Mouse (Mus musculus): ENCODE measurements around the gene Mcf2. TPM values are rescaled to one million over a fixed set of nuclear protein-coding genes. Genes with fewer than 3 reads are reported as not detected.

Mcf2 gene
- polyA plus RNA-seq (2014; fragmentation: Nextera tagmentation; extraction: Ambion mirVana) = 3.0 and 3.9 TPM in 2 replicates

DNA sequence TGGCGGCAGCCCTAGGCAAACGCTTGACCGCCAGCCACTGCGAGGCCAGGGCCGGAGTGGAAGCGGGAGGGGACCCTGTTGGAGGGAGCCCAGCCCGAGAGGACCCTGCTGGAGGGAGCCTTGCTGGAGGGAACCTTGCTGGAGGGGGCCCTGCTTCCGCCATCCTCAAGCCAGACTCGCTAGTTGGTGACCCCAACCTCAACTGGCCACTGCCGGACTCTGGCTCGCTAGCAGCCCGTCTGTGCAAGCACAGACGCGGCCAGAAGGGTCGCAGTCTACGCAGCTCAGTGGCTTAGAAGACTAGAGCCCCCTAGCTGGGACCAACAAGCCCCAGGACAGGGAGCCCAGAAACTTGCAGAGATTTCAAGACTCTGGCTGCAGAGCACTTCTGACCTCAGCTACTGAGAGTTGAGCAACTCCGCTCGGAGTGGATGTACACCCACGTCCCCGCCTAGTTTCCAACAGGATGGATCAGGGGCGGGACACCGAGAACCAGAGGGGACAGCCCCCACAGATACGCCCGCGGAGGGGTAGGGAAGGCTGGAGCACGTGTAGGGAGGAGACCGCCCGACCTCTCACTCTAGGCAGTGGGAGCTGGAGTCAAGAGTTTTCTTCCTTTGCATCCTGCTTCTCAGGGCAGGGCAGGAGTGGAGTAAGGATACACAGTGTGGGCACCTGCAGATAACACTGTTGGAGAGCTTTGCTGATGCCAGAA lies at the start of gene Mcf2:
Mcf2 (minus strand) TSS at position 346 of the 715 bp plus-strand sequence.
- H3K27me3 ChIP-seq (ENCODE audit: control insufficient read depth, insufficient read depth, low read length) = peaks cover 14% of the 10 kb centered on the region; the same call in 1 of the 2 replicates
- no peaks in the 10 kb centered on the region for H3K36me3 ChIP-seq (replicated peaks; ENCODE audit: control insufficient read depth, insufficient read depth)
- H3K4me3 ChIP-seq (replicated peaks; ENCODE audit: low read length) = peak within 1 kb of the TSS; percentile 42
- peak; percentile 24 for DNase-seq (ENCODE audit: low spot score)
- no peak within 1 kb of the TSS for H3K27ac ChIP-seq
- H3K4me2 ChIP-seq (replicated peaks) = peak within 1 kb of the TSS; percentile 85
- no peaks in the 10 kb centered on the region for H3K4me1 ChIP-seq (replicated peaks; ENCODE audit: control insufficient read depth, insufficient read depth, low read length)
- peak within 1 kb of the TSS; percentile 51 for H3K9ac ChIP-seq
- ATAC-seq (ENCODE audit: low FRiP score) = peak; percentile 77
- H3K9me3 ChIP-seq (ENCODE audit: control insufficient read depth, low read length) = no peaks in the 10 kb centered on the region
- WGBS = 24% methylated on average over 28 of the region's 28 CpGs

DNA sequence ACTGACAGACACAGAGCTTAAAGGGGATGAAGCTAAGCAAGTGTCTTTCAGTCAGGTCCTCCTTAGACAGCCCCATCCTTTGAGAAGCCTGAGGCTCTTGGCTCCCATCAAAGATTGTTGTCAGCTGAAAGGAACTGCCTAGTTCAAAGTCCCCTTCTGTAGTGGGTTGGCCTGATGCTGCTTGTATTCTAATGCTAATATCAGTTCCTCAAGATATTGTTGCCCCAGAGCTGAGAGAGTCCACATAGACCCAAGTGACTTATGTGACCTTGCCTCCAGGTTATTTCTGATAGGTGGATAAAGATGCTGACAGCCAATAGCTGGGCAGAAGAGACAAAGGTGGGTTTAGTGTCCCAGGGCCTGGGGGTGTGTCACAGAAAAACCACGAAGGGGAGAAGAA lies 8.8 kb upstream of the Mcf2 start:
- Histone ChIP-seq H3K4me1 (replicated peaks; ENCODE audit: control insufficient read depth, insufficient read depth, low read length) (no peaks in the 10 kb centered on the region), H3K9me3 (ENCODE audit: control insufficient read depth, low read length) (no peaks in the 10 kb centered on the region), H3K27ac (no peak overlapping the region), H3K4me2 (replicated peaks) (no peak overlapping the region), H3K36me3 (replicated peaks; ENCODE audit: control insufficient read depth, insufficient read depth) (no peaks in the 10 kb centered on the region), H3K4me3 (replicated peaks; ENCODE audit: low read length) (no peak overlapping the region), H3K27me3 (ENCODE audit: control insufficient read depth, insufficient read depth, low read length) (no peaks in the 10 kb centered on the region), H3K9ac (no peak overlapping the region)
- WGBS = 39% methylated on average over 1 of the region's 1 CpGs
- ATAC-seq (ENCODE audit: low FRiP score) (no peak), DNase-seq (ENCODE audit: low spot score) (no peak)

DNA sequence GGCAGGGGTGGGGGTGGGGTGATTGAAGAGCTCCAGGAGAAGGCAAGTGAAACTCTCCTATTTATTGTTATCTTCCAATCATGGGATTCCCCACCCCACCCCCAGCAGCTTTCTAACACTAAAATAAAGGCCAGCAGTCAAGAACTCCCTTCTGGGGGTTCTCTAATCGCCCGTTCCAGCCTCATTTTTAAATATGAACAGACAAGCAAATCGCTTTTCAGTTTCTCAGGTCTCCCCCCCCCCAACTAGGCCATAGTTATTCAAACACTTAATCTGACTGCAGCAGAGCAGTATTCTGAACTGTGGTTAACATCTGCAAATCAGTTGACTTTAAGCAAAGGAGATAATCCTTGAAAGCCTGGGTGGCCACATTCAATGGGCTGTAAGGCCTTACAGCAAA lies 3.7 kb upstream of the Mcf2 start:
- Histone ChIP-seq H3K4me1 (replicated peaks; ENCODE audit: control insufficient read depth, insufficient read depth, low read length) (no peaks in the 10 kb centered on the region), H3K4me2 (replicated peaks) (no peak overlapping the region), H3K36me3 (replicated peaks; ENCODE audit: control insufficient read depth, insufficient read depth) (no peaks in the 10 kb centered on the region), H3K4me3 (replicated peaks; ENCODE audit: low read length) (no peak overlapping the region), H3K27ac (no peak overlapping the region), H3K9ac (no peak overlapping the region), H3K9me3 (ENCODE audit: control insufficient read depth, low read length) (no peaks in the 10 kb centered on the region), H3K27me3 (ENCODE audit: control insufficient read depth, insufficient read depth, low read length) (0 out of 2 replicates have a peak, but pooled peaks cover under 1% of the 10 kb centered on the region)
- WGBS = 57% methylated on average over 3 of the region's 3 CpGs
- DNase-seq (ENCODE audit: low spot score) (no peak), ATAC-seq (ENCODE audit: low FRiP score) (no peak)

DNA sequence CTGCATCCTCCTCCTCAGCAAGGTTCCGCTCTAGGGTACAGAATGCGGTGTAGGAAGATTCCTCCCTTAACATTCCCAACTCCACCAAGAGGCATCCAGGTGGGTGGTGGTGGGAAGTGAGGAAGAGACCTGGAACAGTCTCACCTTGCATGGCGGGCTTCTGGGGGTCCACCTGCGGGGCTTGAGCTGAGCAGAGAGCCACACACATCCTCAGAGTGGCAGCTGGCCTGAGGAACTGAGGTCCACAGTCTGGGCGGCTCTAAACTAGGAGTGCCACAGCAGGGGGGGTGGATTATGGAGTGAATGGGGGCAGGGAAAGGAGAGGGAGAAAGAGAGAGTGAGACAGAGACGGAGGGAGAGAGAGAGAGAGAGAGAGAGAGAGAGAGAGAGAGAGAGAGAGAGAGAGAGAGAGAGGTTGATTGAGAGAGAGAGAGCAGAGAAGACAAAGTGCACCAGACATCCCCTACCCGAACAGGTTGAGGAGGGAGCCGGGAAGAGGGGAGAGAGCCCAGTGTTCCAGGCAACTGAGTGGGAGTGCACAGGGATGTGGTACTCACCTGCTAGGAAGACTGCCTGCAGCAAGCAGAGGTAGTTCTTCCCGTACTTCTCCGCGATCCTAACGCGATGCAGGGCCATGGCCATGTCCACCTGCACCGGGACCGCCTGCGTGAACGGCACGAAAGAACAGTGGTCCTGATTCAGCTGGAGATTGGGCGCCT lies 705 bp downstream of the Mcf2 start:
- H3K36me3 ChIP-seq (replicated peaks; ENCODE audit: control insufficient read depth, insufficient read depth) = no peaks in the 10 kb centered on the region
- DNase-seq (ENCODE audit: low spot score) = no peak
- H3K4me3 ChIP-seq (replicated peaks; ENCODE audit: low read length) = peak overlapping the region; percentile 42
- no peak overlapping the region for H3K27ac ChIP-seq
- peak overlapping the region; percentile 51 for H3K9ac ChIP-seq
- ATAC-seq (ENCODE audit: low FRiP score) = peak; percentile 64
- H3K27me3 ChIP-seq (ENCODE audit: control insufficient read depth, insufficient read depth, low read length) = peaks cover 14% of the 10 kb centered on the region; the same call in 1 of the 2 replicates
- 15% methylated on average over 18 of the region's 19 CpGs for WGBS
- H3K4me2 ChIP-seq (replicated peaks) = peak overlapping the region; percentile 85
- no peaks in the 10 kb centered on the region for H3K9me3 ChIP-seq (ENCODE audit: control insufficient read depth, low read length)
- no peaks in the 10 kb centered on the region for H3K4me1 ChIP-seq (replicated peaks; ENCODE audit: control insufficient read depth, insufficient read depth, low read length)

DNA sequence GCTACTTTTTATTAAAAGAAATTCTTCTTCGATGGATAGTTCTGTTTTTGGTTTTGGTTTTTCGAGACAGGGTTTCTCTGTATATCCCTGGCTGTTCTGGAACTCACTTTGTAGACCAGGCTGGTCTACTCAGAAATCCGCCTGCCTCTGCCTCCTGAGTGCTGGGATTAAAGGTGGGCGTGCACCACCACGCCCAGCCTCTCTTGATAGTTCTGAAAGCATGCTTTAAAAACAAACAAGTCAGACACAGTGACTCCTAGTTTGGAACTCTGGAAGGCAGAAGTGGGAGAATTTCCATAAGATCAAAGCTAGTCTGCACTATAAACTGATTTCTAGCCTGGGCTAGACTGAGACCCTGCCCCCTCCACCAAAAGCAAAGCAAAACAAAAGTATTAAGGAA lies 8.8 kb downstream of the Mcf2 start:
- H3K9me3 ChIP-seq (ENCODE audit: control insufficient read depth, low read length) = no peaks in the 10 kb centered on the region
- ATAC-seq (ENCODE audit: low FRiP score) = no peak
- H3K4me2 ChIP-seq (replicated peaks) = no peak overlapping the region
- H3K4me3 ChIP-seq (replicated peaks; ENCODE audit: low read length) = no peak overlapping the region
- WGBS = 89% methylated on average over 5 of the region's 5 CpGs
- DNase-seq (ENCODE audit: low spot score) = no peak
- H3K36me3 ChIP-seq (replicated peaks; ENCODE audit: control insufficient read depth, insufficient read depth) = no peaks in the 10 kb centered on the region
- no peak overlapping the region for H3K27ac ChIP-seq
- H3K4me1 ChIP-seq (replicated peaks; ENCODE audit: control insufficient read depth, insufficient read depth, low read length) = no peaks in the 10 kb centered on the region
- no peak overlapping the region for H3K9ac ChIP-seq
- no peaks in the 10 kb centered on the region for H3K27me3 ChIP-seq (ENCODE audit: control insufficient read depth, insufficient read depth, low read length)

DNA sequence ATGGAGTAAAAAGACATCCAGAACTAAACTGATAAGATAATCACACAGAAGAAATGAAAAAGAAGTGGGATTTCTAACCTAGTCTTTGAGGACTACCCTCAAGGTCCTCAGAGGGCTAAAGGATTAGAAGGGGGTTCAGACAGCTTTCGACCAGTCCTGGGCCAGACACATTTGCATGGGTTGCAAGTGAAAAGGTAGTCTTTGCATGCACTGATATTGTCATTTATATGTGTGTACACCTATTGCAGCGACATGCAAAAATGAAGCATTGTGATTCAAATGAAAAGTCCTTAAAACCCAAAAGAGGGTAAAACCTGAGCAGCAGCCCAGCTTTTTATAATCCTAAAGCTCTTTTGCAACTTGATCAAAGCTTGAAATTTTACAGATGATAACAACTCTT lies 9.4 kb downstream of the Mcf2 start:
- no peak overlapping the region for H3K9ac ChIP-seq
- WGBS = 83% methylated on average over 2 of the region's 2 CpGs
- ATAC-seq (ENCODE audit: low FRiP score) = no peak
- no peak overlapping the region for H3K4me2 ChIP-seq (replicated peaks)
- DNase-seq (ENCODE audit: low spot score) = no peak
- H3K36me3 ChIP-seq (replicated peaks; ENCODE audit: control insufficient read depth, insufficient read depth) = no peaks in the 10 kb centered on the region
- H3K4me1 ChIP-seq (replicated peaks; ENCODE audit: control insufficient read depth, insufficient read depth, low read length) = no peaks in the 10 kb centered on the region
- no peak overlapping the region for H3K27ac ChIP-seq
- H3K4me3 ChIP-seq (replicated peaks; ENCODE audit: low read length) = no peak overlapping the region
- no peaks in the 10 kb centered on the region for H3K9me3 ChIP-seq (ENCODE audit: control insufficient read depth, low read length)
- no peaks in the 10 kb centered on the region for H3K27me3 ChIP-seq (ENCODE audit: control insufficient read depth, insufficient read depth, low read length)

DNA sequence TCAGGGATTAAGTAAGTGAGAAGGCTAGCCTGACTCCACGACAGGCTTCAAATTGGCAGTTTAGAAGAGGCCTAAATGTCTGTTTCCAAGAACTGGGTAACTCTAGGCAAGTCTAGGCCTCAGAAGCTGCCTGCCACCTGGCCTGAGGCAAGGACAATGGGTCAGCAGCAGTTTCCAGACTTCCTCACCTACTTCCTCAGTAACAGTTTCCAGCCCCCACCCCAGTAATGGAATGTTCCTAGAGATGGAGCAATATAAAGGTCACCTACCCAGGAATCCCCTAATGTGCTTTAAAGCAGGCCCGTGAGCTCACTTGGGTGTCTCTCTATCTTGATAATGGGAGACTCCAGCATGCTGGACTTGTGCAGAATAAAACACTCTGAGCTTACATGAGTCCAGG lies 10.1 kb downstream of the Mcf2 start:
- Histone ChIP-seq H3K9me3 (ENCODE audit: control insufficient read depth, low read length) (no peaks in the 10 kb centered on the region), H3K4me3 (replicated peaks; ENCODE audit: low read length) (no peak overlapping the region), H3K27me3 (ENCODE audit: control insufficient read depth, insufficient read depth, low read length) (no peaks in the 10 kb centered on the region), H3K4me1 (replicated peaks; ENCODE audit: control insufficient read depth, insufficient read depth, low read length) (no peaks in the 10 kb centered on the region), H3K4me2 (replicated peaks) (no peak overlapping the region), H3K27ac (no peak overlapping the region), H3K9ac (no peak overlapping the region), H3K36me3 (replicated peaks; ENCODE audit: control insufficient read depth, insufficient read depth) (no peaks in the 10 kb centered on the region)
- WGBS = 82% methylated on average over 2 of the region's 2 CpGs
- no peak for ATAC-seq (ENCODE audit: low FRiP score)
- DNase-seq (ENCODE audit: low spot score) = no peak

DNA sequence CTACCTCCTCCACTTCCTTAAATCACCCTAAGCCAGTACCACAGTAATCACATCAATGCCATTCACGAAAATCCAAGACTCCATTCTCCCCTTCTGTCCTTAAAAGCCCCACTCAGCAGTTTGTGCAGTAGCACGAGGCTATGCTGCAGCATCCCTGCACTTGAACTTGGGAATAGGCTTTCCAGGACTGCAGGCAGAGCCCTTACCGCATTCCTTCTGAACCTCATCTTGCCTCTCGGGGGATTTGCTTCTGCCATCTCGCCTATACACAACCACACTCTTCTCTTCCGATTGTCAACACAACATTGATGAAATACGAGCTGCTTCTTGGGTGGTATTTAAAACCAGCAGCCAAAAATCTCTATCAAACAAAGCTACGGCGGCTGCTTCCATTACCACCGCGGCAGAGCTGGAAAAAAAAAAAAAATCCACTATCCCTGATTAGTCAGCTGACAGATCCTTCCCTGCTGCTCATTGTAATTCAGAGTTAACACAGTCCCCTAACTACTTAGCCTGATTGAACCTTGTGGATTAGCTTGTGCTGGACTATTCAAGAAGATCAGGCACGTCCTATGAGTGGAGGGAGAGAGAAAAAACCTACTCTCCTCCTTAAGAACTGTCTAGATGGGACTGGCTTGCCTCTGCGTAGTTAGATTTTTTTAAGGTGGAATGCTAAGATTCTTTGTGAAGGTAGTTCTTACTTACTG lies 31.5 kb downstream of the Mcf2 start:
- Histone ChIP-seq H3K4me2 (replicated peaks) (peak overlapping the region; percentile 43), H3K4me3 (replicated peaks; ENCODE audit: low read length) (peak overlapping the region; percentile 33), H3K9me3 (ENCODE audit: control insufficient read depth, low read length) (no peaks in the 10 kb centered on the region), H3K4me1 (replicated peaks; ENCODE audit: control insufficient read depth, insufficient read depth, low read length) (no peaks in the 10 kb centered on the region), H3K36me3 (replicated peaks; ENCODE audit: control insufficient read depth, insufficient read depth) (no peaks in the 10 kb centered on the region), H3K27ac (no peak overlapping the region), H3K9ac (peak overlapping the region; percentile 57), H3K27me3 (ENCODE audit: control insufficient read depth, insufficient read depth, low read length) (no peaks in the 10 kb centered on the region)
- ATAC-seq (ENCODE audit: low FRiP score) = peak; percentile 78
- peak; percentile 43 for DNase-seq (ENCODE audit: low spot score)
- WGBS = 23% methylated on average over 13 of the region's 13 CpGs

DNA sequence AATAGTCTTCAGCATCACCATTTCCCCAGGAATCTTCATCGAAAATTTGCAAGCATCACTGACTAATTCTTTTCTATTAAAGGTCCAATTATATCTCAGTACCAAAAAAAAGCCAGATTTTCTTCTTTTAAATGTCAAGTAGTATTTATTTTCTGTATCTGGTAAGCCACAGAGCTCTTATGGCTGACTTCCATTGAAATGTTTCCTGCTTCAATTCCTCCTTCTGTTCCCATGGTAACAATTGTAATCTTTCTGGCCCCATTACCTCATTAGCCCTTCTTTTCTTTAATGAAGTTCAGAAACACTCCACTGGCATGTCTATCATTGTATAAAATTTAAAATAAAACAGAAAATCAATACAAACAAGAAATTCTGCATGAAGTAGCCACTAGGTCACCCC lies 103.5 kb downstream of the Mcf2 start:
- H3K27ac ChIP-seq = no peak overlapping the region
- 73% methylated on average over 1 of the region's 1 CpGs for WGBS
- H3K9ac ChIP-seq = no peak overlapping the region
- no peaks in the 10 kb centered on the region for H3K36me3 ChIP-seq (replicated peaks; ENCODE audit: control insufficient read depth, insufficient read depth)
- H3K27me3 ChIP-seq (ENCODE audit: control insufficient read depth, insufficient read depth, low read length) = no peaks in the 10 kb centered on the region
- no peaks in the 10 kb centered on the region for H3K4me1 ChIP-seq (replicated peaks; ENCODE audit: control insufficient read depth, insufficient read depth, low read length)
- no peak for ATAC-seq (ENCODE audit: low FRiP score)
- H3K9me3 ChIP-seq (ENCODE audit: control insufficient read depth, low read length) = no peaks in the 10 kb centered on the region
- no peak overlapping the region for H3K4me2 ChIP-seq (replicated peaks)
- H3K4me3 ChIP-seq (replicated peaks; ENCODE audit: low read length) = no peak overlapping the region
- DNase-seq (ENCODE audit: low spot score) = no peak

All from hindbrain, embryonic 14.5 days (tissue).